Mouse (Mus musculus) embryonic facial prominence, embryonic 15.5 days (tissue): Measurements from ENCODE around the gene Lcp1. TPM values are rescaled to one million over a fixed set of nuclear protein-coding genes. Genes with fewer than 3 reads are reported as not detected.

Experiments
- ATAC-seq: fragments of 200-750 bp; cut with Nextera tagmentation; 2 replicates; pipeline ENCODE4 v1.8.0; 2017; ENCODE audit warnings: low read depth, moderate TSS enrichment; ENCODE audit not compliant: insufficient number of reproducible peaks, low FRiP score, low TSS enrichment
- H3K27ac ChIP-seq: fragments of 300-500 bp; sonication (generic); replicated peaks from 2 replicates; pipeline ENCODE4 v1.5.1; 2015; ENCODE audit warnings: mild to moderate bottlenecking, inconsistent platforms
- H3K27me3 ChIP-seq: fragments of 300-500 bp; sonication (generic); 2 replicates; pipeline ENCODE4 v1.6.1; 2015; ENCODE audit warnings: inconsistent platforms
- H3K36me3 ChIP-seq: fragments of 300-500 bp; sonication (generic); 2 replicates; pipeline ENCODE4 v1.6.1; 2015; ENCODE audit warnings: mild to moderate bottlenecking, inconsistent platforms
- H3K4me1 ChIP-seq: fragments of 300-500 bp; sonication (generic); 2 replicates; pipeline ENCODE4 v1.6.1; 2015; ENCODE audit warnings: inconsistent platforms
- H3K4me2 ChIP-seq: fragments of 300-500 bp; sonication (generic); replicated peaks from 2 replicates; pipeline ENCODE4 v1.6.1; 2015; ENCODE audit warnings: mild to moderate bottlenecking, inconsistent platforms
- H3K4me3 ChIP-seq: fragments of 300-500 bp; sonication (generic); replicated peaks from 2 replicates; pipeline ENCODE4 v1.5.1; 2015; ENCODE audit warnings: mild to moderate bottlenecking, inconsistent platforms
- H3K9ac ChIP-seq: fragments of 300-500 bp; sonication (generic); 2 replicates; pipeline ENCODE4 v1.6.1; 2015; ENCODE audit warnings: inconsistent platforms
- H3K9me3 ChIP-seq: fragments of 300-500 bp; sonication (generic); replicated peaks from 2 replicates; pipeline ENCODE4 v1.6.1; 2016; ENCODE audit warnings: inconsistent platforms
- WGBS: fragments of 180-500 bp; shearing (Covaris S2); methylation state at CpG from one replicate; pipeline ENCODE4 v1.1.7; 2015; 5-methylcytosine and 5-hydroxymethylcytosine counted together
- microRNA-seq: library from miRNA; unstranded; fragments of <30 nt; microRNA quantifications from one replicate; pipeline ENCODE4, GENCODE M21; 2016; ENCODE audit warnings: borderline number of aligned reads
- polyA plus RNA-seq: library from polyadenylated mRNA; unstranded; fragments of >200 nt; fragmentation: Nextera tagmentation; extraction: Ambion mirVana; gene quantifications from 2 replicates; pipeline ENCODE4 v1.2.1, GENCODE M21; 2015

Gene Lcp1
- polyA plus RNA-seq, 1 experiment from 2014 or later: 37.4 TPM

GRCm38 (mm10) chr14:75242087-75242486, 111.2 kb downstream of the Lcp1 start, which contains the start of gene Cpb2:
TSS of gene Cpb2 (plus strand) at chr14:75242287.
- H3K36me3 ChIP-seq: no peaks in the 10 kb centered on the region
- ATAC-seq: no peak
- no peaks in the 10 kb centered on the region for H3K9me3 ChIP-seq
- H3K27me3 ChIP-seq: no peaks in the 10 kb centered on the region
- H3K4me2 ChIP-seq: no peak within 1 kb of the TSS
- WGBS: 81% methylated on average over 5 of the region's 5 CpGs
- no peaks in the 10 kb centered on the region for H3K4me1 ChIP-seq
- no peak within 1 kb of the TSS for H3K27ac ChIP-seq
- no peak within 1 kb of the TSS for H3K4me3 ChIP-seq
- no peak within 1 kb of the TSS for H3K9ac ChIP-seq

- H3K9me3 ChIP-seq: no peaks in the 10 kb centered on the region
- no peak overlapping the region for H3K4me3 ChIP-seq
- WGBS: 53% methylated on average over 11 of the region's 11 CpGs
- no peak overlapping the region for H3K4me2 ChIP-seq
- ATAC-seq: no peak
- no peaks in the 10 kb centered on the region for H3K4me1 ChIP-seq
- H3K27me3 ChIP-seq: no peaks in the 10 kb centered on the region
- no peaks in the 10 kb centered on the region for H3K36me3 ChIP-seq
- no peak overlapping the region for H3K27ac ChIP-seq
- no peak overlapping the region for H3K9ac ChIP-seq
Observed at GRCm38 (mm10) chr14:75246024-75247000, 115.4 kb downstream of the Lcp1 start.

- ATAC-seq: no peak
- Histone ChIP-seq H3K4me1 (no peaks in the 10 kb centered on the region), H3K9me3 (no peaks in the 10 kb centered on the region), H3K9ac (no peak overlapping the region), H3K27ac (no peak overlapping the region), H3K36me3 (no peaks in the 10 kb centered on the region), H3K4me3 (no peak overlapping the region), H3K27me3 (no peaks in the 10 kb centered on the region), H3K4me2 (no peak overlapping the region)
- WGBS: 90% methylated on average over 3 of the region's 3 CpGs
Observed at GRCm38 (mm10) chr14:75250432-75250831, 119.5 kb downstream of the Lcp1 start.

- Histone ChIP-seq H3K27me3 (no peaks in the 10 kb centered on the region), H3K9me3 (no peaks in the 10 kb centered on the region), H3K4me2 (no peak overlapping the region), H3K36me3 (no peaks in the 10 kb centered on the region), H3K4me3 (no peak overlapping the region), H3K27ac (no peak overlapping the region), H3K9ac (no peak overlapping the region), H3K4me1 (no peaks in the 10 kb centered on the region)
- WGBS: 48% methylated on average over 5 of the region's 5 CpGs
- no peak for ATAC-seq
Observed at GRCm38 (mm10) chr14:75256521-75256920, 125.6 kb downstream of the Lcp1 start.

GRCm38 (mm10) chr14:75269531-75269930, 138.6 kb downstream of the Lcp1 start:
- no peak overlapping the region for H3K4me2 ChIP-seq
- H3K27ac ChIP-seq: no peak overlapping the region
- ATAC-seq: no peak
- no peaks in the 10 kb centered on the region for H3K9me3 ChIP-seq
- H3K36me3 ChIP-seq: no peaks in the 10 kb centered on the region
- H3K27me3 ChIP-seq: no peaks in the 10 kb centered on the region
- WGBS: 86% methylated on average over 5 of the region's 5 CpGs
- no peaks in the 10 kb centered on the region for H3K4me1 ChIP-seq
- no peak overlapping the region for H3K9ac ChIP-seq
- no peak overlapping the region for H3K4me3 ChIP-seq

- no peak for ATAC-seq
- Histone ChIP-seq H3K9me3 (no peaks in the 10 kb centered on the region), H3K27ac (no peak overlapping the region), H3K4me1 (peaks cover 4% of the 10 kb centered on the region; the same call in 1 of the 2 replicates), H3K4me3 (no peak overlapping the region), H3K27me3 (no peaks in the 10 kb centered on the region), H3K4me2 (no peak overlapping the region), H3K9ac (no peak overlapping the region), H3K36me3 (no peaks in the 10 kb centered on the region)
- WGBS: 87% methylated on average over 6 of the region's 6 CpGs
Observed at GRCm38 (mm10) chr14:75279716-75280115, 148.8 kb downstream of the Lcp1 start.

- H3K9me3 ChIP-seq: no peaks in the 10 kb centered on the region
Observed at GRCm38 (mm10) chr14:75280406-75280805, 149.5 kb downstream of the Lcp1 start.

More at GRCm38 (mm10) chr14:75280406-75280805, 149.5 kb downstream of the Lcp1 start:
- no peaks in the 10 kb centered on the region for H3K36me3 ChIP-seq
- H3K4me2 ChIP-seq: no peak overlapping the region
- no peak overlapping the region for H3K9ac ChIP-seq
- H3K4me3 ChIP-seq: no peak overlapping the region
- no peak overlapping the region for H3K27ac ChIP-seq
- ATAC-seq: no peak
- no peaks in the 10 kb centered on the region for H3K27me3 ChIP-seq
- 64% methylated on average over 5 of the region's 5 CpGs for whole genome bisulfite sequencing
- peaks cover 10% of the 10 kb centered on the region; the same call in 1 of the 2 replicates for H3K4me1 ChIP-seq

Small RNAs within 50 kb of the gene (microRNA-seq; reads per million reads assigned to microRNA genes)
- not detected for gene Gm44482

Other genes starting within 250 kb of the Lcp1 start
- 17.3 and 18.8 TPM in 2 replicates for gene Lrch1, start 183.2 kb upstream of the Lcp1 start, polyA plus RNA-seq
- gene Rubcnl, start 115.1 kb upstream of the Lcp1 start, polyA plus RNA-seq: 0.59 and 0.60 TPM in 2 replicates
- not detected in 2 replicates for gene Lrrc63, start 220 bp upstream of the Lcp1 start, polyA plus RNA-seq
- gene Cpb2, start 111.2 kb downstream of the Lcp1 start, polyA plus RNA-seq: not detected in 2 replicates
- gene Zc3h13, start 153.3 kb downstream of the Lcp1 start, polyA plus RNA-seq: 34.2 and 35.3 TPM in 2 replicates